8 mouse cellular contexts compared by ENCODE assay signal in the genomic region with DNA sequence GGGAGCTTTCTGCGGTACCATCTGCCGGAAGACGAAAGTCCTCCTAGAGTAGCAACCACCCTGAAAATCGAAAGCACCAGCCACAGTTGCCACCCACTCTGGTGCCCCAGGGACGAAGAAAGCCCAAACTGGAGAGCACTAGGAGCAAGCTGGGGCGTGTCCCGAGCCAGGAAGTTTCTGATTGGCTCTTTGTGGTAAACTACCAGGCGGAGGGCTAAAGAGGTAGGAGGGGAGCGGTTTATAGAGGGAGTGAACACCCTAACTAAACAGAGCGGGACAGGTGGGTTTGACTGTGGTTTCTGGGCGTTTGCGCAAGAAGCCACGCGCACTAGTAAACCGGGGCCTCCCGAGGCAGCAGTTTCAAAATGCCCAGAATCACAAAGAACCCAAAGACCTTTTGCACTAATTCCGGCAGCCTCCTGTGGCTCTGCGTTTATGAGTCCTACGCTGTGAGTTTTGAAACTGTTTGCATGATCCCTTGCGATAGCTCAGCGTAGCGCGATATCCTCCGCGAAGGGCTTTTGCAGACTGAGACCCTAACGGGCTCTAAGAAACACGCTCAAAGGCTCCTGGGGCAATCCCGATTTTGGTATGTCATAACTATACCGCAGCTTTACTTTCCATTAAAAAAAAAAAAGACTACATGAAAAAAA. TPM values are rescaled to one million over a fixed set of nuclear protein-coding genes. Genes with fewer than 3 reads are reported as not detected.
DNase-seq lines count a peak whose midpoint lies in the region; ATAC-seq lines count a peak whose summit lies in the region.

No protein-coding gene starts in this region.

- H3K4me1 ChIP-seq in hindbrain, embryonic 12.5 days: peaks cover 28% of the 10 kb centered on the region
- H3K4me1 ChIP-seq in limb, embryonic 15.5 days: peaks cover 28% of the 10 kb centered on the region
- peaks cover 21% of the 10 kb centered on the region for H3K4me1 ChIP-seq in midbrain, embryonic 16.5 days (ENCODE audit: control insufficient read depth, insufficient read depth, low read length)

- H3K9me3 ChIP-seq in hindbrain, embryonic 12.5 days (replicated peaks): no peaks in the 10 kb centered on the region
- no peaks in the 10 kb centered on the region for H3K9me3 ChIP-seq in limb, embryonic 15.5 days
- H3K9me3 ChIP-seq in midbrain, embryonic 16.5 days (replicated peaks; ENCODE audit: control insufficient read depth, low read length, poor library complexity, severe bottlenecking): no peaks in the 10 kb centered on the region

- no peak for DNase-seq in frontal cortex, postnatal 36 days (ENCODE audit: low spot score in 2 of 2)
- DNase-seq in embryo, embryonic 10.5 days (ENCODE audit: low spot score): peak; percentile 60
- no peak for DNase-seq in thymus, postnatal 36 days
- no peak for DNase-seq in spleen, postnatal 36 days (ENCODE audit: low spot score in 2 of 2)

- under 1% methylated on average over 29 of the region's 29 CpGs for WGBS in hindbrain, embryonic 12.5 days
- under 1% methylated on average over 29 of the region's 29 CpGs for WGBS in limb, embryonic 15.5 days
- WGBS in midbrain, embryonic 16.5 days: under 1% methylated on average over 29 of the region's 29 CpGs

- H3K27ac ChIP-seq in hindbrain, embryonic 12.5 days: no peak overlapping the region
- no peak overlapping the region for H3K27ac ChIP-seq in limb, embryonic 15.5 days
- H3K27ac ChIP-seq in midbrain, embryonic 16.5 days (ENCODE audit: low read length): no peak overlapping the region

- H3K9ac ChIP-seq in hindbrain, embryonic 12.5 days: no peak overlapping the region
- no peak overlapping the region for H3K9ac ChIP-seq in limb, embryonic 15.5 days
- H3K9ac ChIP-seq in midbrain, embryonic 16.5 days (ENCODE audit: low read depth, low read length): no peak overlapping the region

- peak overlapping the region; percentile 76 for H3K4me2 ChIP-seq in hindbrain, embryonic 12.5 days (replicated peaks)
- peak overlapping the region; percentile 82 for H3K4me2 ChIP-seq in limb, embryonic 15.5 days
- H3K4me2 ChIP-seq in midbrain, embryonic 16.5 days (ENCODE audit: low read length): peak overlapping the region; percentile 48

- ATAC-seq in frontal cortex, adult (ENCODE audit: low TSS enrichment): peak; percentile 73; the same call in 1 of the 2 replicates
- ATAC-seq in hindbrain, embryonic 12.5 days (ENCODE audit: low FRiP score): no peak
- no peak for ATAC-seq in limb, embryonic 15.5 days (ENCODE audit: insufficient number of reproducible peaks, low FRiP score, low TSS enrichment, low read depth)
- ATAC-seq in midbrain, embryonic 16.5 days: peak; percentile 44; the same call in 1 of the 2 replicates

- no peaks in the 10 kb centered on the region for H3K36me3 ChIP-seq in hindbrain, embryonic 12.5 days
- no peaks in the 10 kb centered on the region for H3K36me3 ChIP-seq in limb, embryonic 15.5 days
- H3K36me3 ChIP-seq in midbrain, embryonic 16.5 days (ENCODE audit: control insufficient read depth, insufficient read depth, low read length): no peaks in the 10 kb centered on the region

- H3K4me3 ChIP-seq in hindbrain, embryonic 12.5 days: peak overlapping the region; percentile 43
- peak overlapping the region; percentile 43 for H3K4me3 ChIP-seq in limb, embryonic 15.5 days
- peak overlapping the region; percentile 22; the same call in 1 of the 2 replicates for H3K4me3 ChIP-seq in midbrain, embryonic 16.5 days (ENCODE audit: low read depth, low read length)

- H3K27me3 ChIP-seq in hindbrain, embryonic 12.5 days: peaks cover 54% of the 10 kb centered on the region
- H3K27me3 ChIP-seq in limb, embryonic 15.5 days: peaks cover 58% of the 10 kb centered on the region
- H3K27me3 ChIP-seq in midbrain, embryonic 16.5 days (ENCODE audit: control insufficient read depth, insufficient read depth, low read depth, low read length): peaks cover 31% of the 10 kb centered on the region

RNA-seq across cellular contexts. Expression of a gene that starts 1.0 kb away (rescaled TPM):
- 17.7 and 18.3 TPM in 2 replicates for polyA plus RNA-seq in hindbrain, embryonic 12.5 days (2016; fragmentation: Nextera tagmentation; extraction: Ambion mirVana)
- 0.06 and 0.14 TPM in 2 replicates for polyA plus RNA-seq in limb, embryonic 15.5 days (2015; fragmentation: Nextera tagmentation; extraction: Ambion mirVana)
- polyA plus RNA-seq in midbrain, embryonic 16.5 days (2015; fragmentation: Nextera tagmentation; extraction: Ambion mirVana): 0.44 and 0.63 TPM in 2 replicates

Comparison
In these comparisons a context has a peak if more than half of its experiments do, and no peak if none do; other contexts are left out.
1. ATAC-seq: peak in frontal cortex, adult (single experiment) and midbrain, embryonic 16.5 days (single experiment); none in hindbrain, embryonic 12.5 days (single experiment) and limb, embryonic 15.5 days (single experiment).
2. RNA of a gene that starts 1.0 kb away (polyA plus RNA-seq): 17.7 to 18.3 TPM in hindbrain, embryonic 12.5 days; 0.44 to 0.63 TPM in midbrain, embryonic 16.5 days and 0.06 to 0.14 TPM in limb, embryonic 15.5 days; every median in the first group is over 10 times any median in the second.
3. Peak in every context shown above with its lines, with median percentiles within 50 percentile points of each other: H3K4me2 ChIP-seq and H3K4me3 ChIP-seq.